Mouse (Mus musculus) stomach, embryonic 15.5 days (tissue): ENCODE measurements around the gene Cntnap2. TPM values are rescaled to one million over a fixed set of nuclear protein-coding genes. Genes with fewer than 3 reads are reported as not detected.

ENCODE experiments used
- ATAC-seq: fragments of 200-750 bp; cut with Nextera tagmentation; 2 replicates; pipeline ENCODE4 v1.8.0; 2017; ENCODE audit warnings: low read depth, moderate number of reproducible peaks, moderate TSS enrichment; ENCODE audit not compliant: insufficient read depth, low FRiP score
- H3K27ac ChIP-seq: fragments of 300-500 bp; sonication (generic); 2 replicates; pipeline ENCODE4 v1.5.1; 2015; ENCODE audit warnings: mild to moderate bottlenecking, inconsistent platforms
- H3K27me3 ChIP-seq: fragments of 300-500 bp; sonication (generic); replicated peaks from 2 replicates; pipeline ENCODE4 v1.6.1; 2015; ENCODE audit warnings: inconsistent platforms
- H3K36me3 ChIP-seq: fragments of 300-500 bp; sonication (generic); 2 replicates; pipeline ENCODE4 v1.6.1; 2015; ENCODE audit warnings: inconsistent platforms
- H3K4me1 ChIP-seq: fragments of 300-500 bp; sonication (generic); 2 replicates; pipeline ENCODE4 v1.6.1; 2015; ENCODE audit warnings: inconsistent platforms
- H3K4me2 ChIP-seq: fragments of 300-500 bp; sonication (generic); 2 replicates; pipeline ENCODE4 v1.6.1; 2015; ENCODE audit warnings: mild to moderate bottlenecking, inconsistent platforms
- H3K4me3 ChIP-seq: fragments of 300-500 bp; sonication (generic); replicated peaks from 2 replicates; pipeline ENCODE4 v1.5.1; 2015; ENCODE audit warnings: inconsistent platforms
- H3K9ac ChIP-seq: fragments of 300-500 bp; sonication (generic); 2 replicates; pipeline ENCODE4 v1.6.1; 2015; ENCODE audit warnings: inconsistent platforms
- H3K9me3 ChIP-seq: fragments of 300-500 bp; sonication (generic); 2 replicates; pipeline ENCODE4 v1.6.1; 2016; ENCODE audit warnings: inconsistent platforms
- WGBS: fragments of 180-500 bp; shearing (Covaris S2); methylation state at CpG from one replicate; pipeline ENCODE4 v1.1.7; 2015; 5-methylcytosine and 5-hydroxymethylcytosine counted together
- polyA plus RNA-seq: library from polyadenylated mRNA; unstranded; fragments of >200 nt; fragmentation: Nextera tagmentation; extraction: Ambion mirVana; gene quantifications from 2 replicates; pipeline ENCODE4 v1.2.1, GENCODE M21; 2015

Cntnap2 gene
- polyA plus RNA-seq, 1 experiment from 2014 or later = 1.7 TPM

DNA sequence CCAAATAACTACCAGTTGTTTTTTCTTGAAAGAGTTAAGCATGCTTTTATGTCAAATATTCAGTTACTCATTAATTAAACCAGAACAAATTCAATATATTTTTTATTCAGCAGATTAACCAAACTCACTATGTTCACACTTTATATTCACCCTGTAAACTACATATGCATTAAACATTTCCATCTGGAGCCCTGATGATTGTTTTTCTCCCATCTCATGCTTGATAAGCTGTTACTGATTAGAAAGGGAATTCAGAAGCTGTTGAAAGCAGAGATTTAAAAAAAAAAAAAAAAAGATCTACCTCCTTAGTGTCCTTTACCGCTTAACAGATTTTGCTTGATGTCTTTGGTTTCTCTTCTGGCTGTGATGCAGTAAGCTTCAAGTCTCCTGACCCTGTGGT lies 905.3 kb downstream of the Cntnap2 start:
- Histone ChIP-seq H3K27me3 (no peaks in the 10 kb centered on the region), H3K4me3 (no peak overlapping the region), H3K27ac (no peak overlapping the region), H3K4me2 (no peak overlapping the region), H3K9me3 (no peaks in the 10 kb centered on the region), H3K4me1 (no peaks in the 10 kb centered on the region), H3K36me3 (no peaks in the 10 kb centered on the region), H3K9ac (no peak overlapping the region)
- no peak for ATAC-seq
- WGBS = 81% methylated on average over 1 of the region's 1 CpGs

DNA sequence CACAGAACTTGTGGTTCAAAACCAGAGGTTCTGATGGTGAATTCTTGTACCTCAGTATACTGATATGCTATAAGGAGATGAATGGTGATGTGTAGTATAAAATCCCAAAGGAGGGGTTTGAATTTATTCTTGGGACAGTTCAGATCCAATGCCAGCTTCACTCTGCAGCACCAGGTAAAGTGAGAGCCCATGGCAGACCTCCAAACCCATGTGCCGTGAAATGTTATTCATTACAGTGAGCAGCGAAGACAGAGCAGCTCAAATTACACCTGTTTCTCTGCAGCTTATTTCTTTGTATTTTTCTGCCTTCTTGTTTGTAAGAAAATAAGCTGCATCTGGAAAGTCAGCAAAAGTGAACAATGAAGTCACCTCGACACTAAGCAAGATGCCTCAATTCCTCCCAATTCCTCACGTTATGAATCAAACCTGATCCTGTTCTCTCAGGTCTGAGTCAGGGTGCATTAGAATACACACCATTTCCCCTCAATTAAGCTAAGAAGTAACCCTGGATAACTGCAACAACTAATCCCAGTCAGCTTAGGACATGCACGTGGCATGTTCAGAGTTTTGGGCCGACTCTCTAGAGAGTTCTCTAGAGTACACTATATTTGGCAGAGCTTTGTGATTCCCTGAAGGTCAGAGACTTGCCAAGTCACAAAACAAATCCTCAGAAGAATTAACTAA lies 915.5 kb downstream of the Cntnap2 start:
- H3K4me1 ChIP-seq = no peaks in the 10 kb centered on the region
- no peak for ATAC-seq
- no peaks in the 10 kb centered on the region for H3K27me3 ChIP-seq
- no peak overlapping the region for H3K27ac ChIP-seq
- no peaks in the 10 kb centered on the region for H3K9me3 ChIP-seq
- H3K4me3 ChIP-seq = no peak overlapping the region
- no peak overlapping the region for H3K4me2 ChIP-seq
- 60% methylated on average over 6 of the region's 6 CpGs for WGBS
- H3K9ac ChIP-seq = no peak overlapping the region
- H3K36me3 ChIP-seq = no peaks in the 10 kb centered on the region

DNA sequence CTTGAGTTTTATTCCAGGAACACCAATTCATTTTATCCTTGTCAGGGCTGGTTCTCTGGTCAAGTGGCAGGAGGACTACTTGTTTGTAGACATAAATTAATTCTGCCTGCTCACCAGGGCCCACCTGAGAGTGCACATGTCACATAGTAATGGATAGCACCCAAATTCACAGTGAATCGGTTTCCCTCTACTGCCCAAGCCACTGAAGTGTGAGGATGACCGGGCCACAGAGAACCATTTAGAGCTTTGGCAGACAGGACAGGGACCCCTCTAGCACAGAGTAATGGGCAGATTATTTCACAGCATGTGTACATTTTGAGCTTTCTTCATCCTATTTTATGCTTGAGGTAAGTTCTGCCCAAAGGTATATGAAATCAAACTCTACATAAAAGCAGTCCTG lies 920.0 kb downstream of the Cntnap2 start:
- WGBS = 86% methylated on average over 2 of the region's 2 CpGs

DNA sequence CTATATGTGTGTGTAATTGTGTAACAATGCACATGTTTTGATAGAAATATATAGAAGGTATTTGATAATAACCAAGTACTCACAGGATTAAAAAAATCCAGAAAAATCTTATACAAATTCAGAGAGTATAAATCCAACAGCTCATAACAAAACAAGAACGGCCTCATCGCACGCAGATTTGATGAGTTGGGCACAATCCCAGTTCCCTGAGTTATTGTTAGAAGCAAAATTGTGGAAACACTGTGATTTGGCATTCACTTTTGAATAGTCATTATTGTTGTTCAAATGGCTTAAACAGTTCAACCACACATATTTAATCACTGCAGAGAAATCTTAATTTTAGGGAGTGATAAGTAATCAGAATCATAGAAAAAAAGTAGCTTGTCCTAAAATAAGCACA lies 928.9 kb downstream of the Cntnap2 start:
- no peaks in the 10 kb centered on the region for H3K9me3 ChIP-seq
- no peaks in the 10 kb centered on the region for H3K4me1 ChIP-seq
- no peaks in the 10 kb centered on the region for H3K27me3 ChIP-seq
- no peak overlapping the region for H3K27ac ChIP-seq
- ATAC-seq = no peak
- 89% methylated on average over 3 of the region's 3 CpGs for WGBS
- H3K4me2 ChIP-seq = no peak overlapping the region
- no peak overlapping the region for H3K4me3 ChIP-seq
- H3K9ac ChIP-seq = no peak overlapping the region
- H3K36me3 ChIP-seq = no peaks in the 10 kb centered on the region

More for the DNA sequence above, 920.0 kb downstream of the Cntnap2 start:
- H3K4me3 ChIP-seq = no peak overlapping the region
- no peaks in the 10 kb centered on the region for H3K27me3 ChIP-seq
- no peaks in the 10 kb centered on the region for H3K9me3 ChIP-seq
- ATAC-seq = no peak
- no peaks in the 10 kb centered on the region for H3K36me3 ChIP-seq
- H3K9ac ChIP-seq = no peak overlapping the region
- H3K4me1 ChIP-seq = no peaks in the 10 kb centered on the region
- H3K27ac ChIP-seq = no peak overlapping the region
- no peak overlapping the region for H3K4me2 ChIP-seq

DNA sequence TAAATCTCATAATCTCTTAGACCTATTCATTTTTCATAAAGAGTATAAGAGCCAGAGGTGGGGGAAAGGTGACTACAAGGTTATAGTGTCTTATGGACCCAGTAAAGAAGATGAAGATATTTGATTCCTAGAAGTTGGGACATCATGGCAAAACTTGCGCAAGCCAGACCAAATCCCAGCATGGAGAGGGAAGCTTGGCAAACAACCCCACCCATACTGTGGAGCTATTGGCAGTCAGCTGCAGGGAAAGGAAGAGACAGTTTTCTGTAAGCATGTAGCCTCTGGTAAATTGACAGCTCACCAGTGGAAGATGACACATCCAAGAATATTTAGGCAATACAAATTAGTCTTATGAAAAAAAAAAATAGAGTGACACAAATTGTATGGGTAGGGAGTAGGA lies 931.9 kb downstream of the Cntnap2 start:
- Histone ChIP-seq H3K9ac (no peak overlapping the region), H3K36me3 (no peaks in the 10 kb centered on the region), H3K27ac (no peak overlapping the region), H3K4me1 (no peaks in the 10 kb centered on the region), H3K4me3 (no peak overlapping the region), H3K9me3 (no peaks in the 10 kb centered on the region), H3K4me2 (no peak overlapping the region), H3K27me3 (no peaks in the 10 kb centered on the region)
- 89% methylated on average over 1 of the region's 1 CpGs for WGBS
- no peak for ATAC-seq

DNA sequence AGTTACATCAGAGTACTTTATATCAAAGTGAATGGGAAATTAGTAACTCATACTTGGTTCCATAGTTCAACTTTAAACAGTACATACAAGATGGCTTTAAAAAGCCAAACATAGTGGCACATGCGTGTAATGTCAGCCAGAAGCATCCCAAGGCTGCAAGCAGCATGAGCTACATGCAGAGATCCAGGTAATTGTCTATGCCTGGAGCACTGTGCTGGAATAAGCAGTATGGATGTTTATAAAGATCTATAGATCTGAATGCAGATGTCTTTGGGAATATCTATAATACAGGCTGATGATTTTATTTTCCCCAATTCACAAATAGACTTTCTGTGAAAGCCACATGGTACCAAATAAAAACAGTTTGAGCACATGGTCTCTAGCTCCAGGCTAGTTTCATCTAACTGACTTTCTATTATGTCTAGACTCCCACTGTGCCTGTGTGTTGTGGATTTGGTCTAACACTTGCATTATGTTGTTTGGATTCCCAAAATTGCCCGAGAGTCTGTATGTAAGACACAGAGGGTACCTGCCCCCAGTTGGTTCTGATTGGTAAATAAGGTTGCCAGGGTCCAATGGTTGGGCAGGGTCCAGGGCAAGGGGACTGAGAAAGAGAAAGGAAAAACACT lies 963.5 kb downstream of the Cntnap2 start:
- Histone ChIP-seq H3K9ac (no peak overlapping the region), H3K36me3 (no peaks in the 10 kb centered on the region), H3K27ac (no peak overlapping the region), H3K9me3 (no peaks in the 10 kb centered on the region), H3K4me3 (no peak overlapping the region), H3K4me1 (no peaks in the 10 kb centered on the region), H3K27me3 (no peaks in the 10 kb centered on the region), H3K4me2 (no peak overlapping the region)
- WGBS = 85% methylated on average over 2 of the region's 2 CpGs
- no peak for ATAC-seq

DNA sequence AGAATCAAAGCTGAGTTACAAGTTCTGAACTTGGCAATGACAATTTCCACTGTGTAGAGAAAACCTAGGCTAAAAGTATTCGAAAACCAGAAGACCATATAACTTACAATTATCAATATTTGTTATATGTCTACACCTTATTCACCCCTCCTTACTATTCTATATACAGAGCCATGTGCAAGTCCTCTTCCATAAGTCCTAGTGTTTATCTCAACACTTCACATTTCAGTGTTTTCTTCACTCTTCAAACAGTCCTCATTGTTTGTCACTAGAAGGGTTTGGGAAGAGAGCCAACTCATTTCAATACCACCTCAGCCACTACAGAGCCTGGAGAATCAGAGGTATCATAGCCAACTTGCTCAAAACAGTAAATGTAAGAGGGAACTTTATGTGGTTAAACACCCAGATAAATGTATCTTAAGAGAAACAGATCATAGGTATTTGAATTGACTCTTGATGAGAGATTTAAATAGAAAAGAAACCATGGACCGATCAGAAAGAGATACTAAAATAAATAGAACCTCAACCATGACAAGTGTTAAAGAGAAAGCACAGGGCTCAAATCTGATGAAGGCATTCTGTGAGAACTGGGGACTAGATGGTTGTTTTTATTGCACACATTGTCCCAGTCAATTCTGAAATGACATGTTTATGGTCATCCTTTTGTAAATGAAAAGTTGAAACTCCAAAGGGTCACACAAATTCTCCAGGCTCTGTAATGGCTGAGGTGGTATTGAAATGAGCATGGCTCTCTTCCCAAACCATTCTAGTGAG lies 972.9 kb downstream of the Cntnap2 start:
- WGBS = 66% methylated on average over 2 of the region's 2 CpGs
- no peaks in the 10 kb centered on the region for H3K4me1 ChIP-seq
- H3K9ac ChIP-seq = no peak overlapping the region
- no peak for ATAC-seq
- H3K36me3 ChIP-seq = no peaks in the 10 kb centered on the region
- H3K27ac ChIP-seq = no peak overlapping the region
- no peaks in the 10 kb centered on the region for H3K9me3 ChIP-seq
- no peak overlapping the region for H3K4me2 ChIP-seq
- H3K4me3 ChIP-seq = no peak overlapping the region
- no peaks in the 10 kb centered on the region for H3K27me3 ChIP-seq

DNA sequence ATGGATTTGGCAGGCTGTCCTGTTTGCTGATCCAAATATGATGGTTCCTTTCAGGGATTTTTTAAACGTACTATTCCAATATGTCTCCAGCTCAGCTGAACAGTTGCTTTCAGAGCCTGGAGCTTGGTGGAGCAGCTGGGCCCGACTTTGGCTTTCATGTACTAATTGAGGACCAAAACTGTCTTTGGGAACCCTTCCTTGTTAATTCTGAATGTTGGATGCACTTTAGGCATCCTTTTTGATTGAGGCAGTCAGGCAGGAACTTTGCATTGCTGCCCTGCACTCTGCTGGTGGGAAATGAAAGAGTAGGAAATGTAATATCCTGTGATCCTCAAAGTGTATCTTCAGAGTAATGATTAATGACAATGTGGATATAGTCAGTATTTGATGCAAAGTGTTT lies 974.0 kb downstream of the Cntnap2 start:
- Histone ChIP-seq H3K4me2 (no peak overlapping the region), H3K27me3 (no peaks in the 10 kb centered on the region), H3K4me1 (no peaks in the 10 kb centered on the region), H3K9ac (no peak overlapping the region), H3K9me3 (no peaks in the 10 kb centered on the region), H3K27ac (no peak overlapping the region), H3K36me3 (no peaks in the 10 kb centered on the region), H3K4me3 (no peak overlapping the region)
- WGBS = 60% methylated on average over 2 of the region's 2 CpGs
- ATAC-seq = no peak

DNA sequence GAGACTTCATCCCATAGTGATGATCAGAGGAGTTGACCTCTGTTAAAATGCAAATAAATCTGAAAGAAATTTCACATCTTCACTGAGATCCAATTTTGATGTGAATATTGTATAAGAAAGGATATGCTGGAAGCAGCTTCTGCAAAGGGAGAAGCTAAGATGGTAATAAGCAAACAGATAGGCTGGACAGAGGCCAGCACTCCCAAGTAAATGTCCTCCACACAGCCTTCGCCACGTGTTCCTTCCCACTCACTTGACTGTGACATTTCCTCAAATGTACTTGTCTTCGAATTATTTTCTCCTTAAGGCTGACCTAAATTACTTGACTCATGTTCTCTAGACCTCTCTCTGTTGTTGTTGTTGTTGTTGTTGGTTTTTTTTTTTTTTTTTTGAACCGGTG lies 981.5 kb downstream of the Cntnap2 start:
- Histone ChIP-seq H3K27me3 (no peaks in the 10 kb centered on the region), H3K9ac (no peak overlapping the region), H3K27ac (no peak overlapping the region), H3K4me1 (no peaks in the 10 kb centered on the region), H3K9me3 (no peaks in the 10 kb centered on the region), H3K36me3 (no peaks in the 10 kb centered on the region), H3K4me3 (no peak overlapping the region), H3K4me2 (no peak overlapping the region)
- no peak for ATAC-seq
- WGBS = 82% methylated on average over 4 of the region's 4 CpGs

DNA sequence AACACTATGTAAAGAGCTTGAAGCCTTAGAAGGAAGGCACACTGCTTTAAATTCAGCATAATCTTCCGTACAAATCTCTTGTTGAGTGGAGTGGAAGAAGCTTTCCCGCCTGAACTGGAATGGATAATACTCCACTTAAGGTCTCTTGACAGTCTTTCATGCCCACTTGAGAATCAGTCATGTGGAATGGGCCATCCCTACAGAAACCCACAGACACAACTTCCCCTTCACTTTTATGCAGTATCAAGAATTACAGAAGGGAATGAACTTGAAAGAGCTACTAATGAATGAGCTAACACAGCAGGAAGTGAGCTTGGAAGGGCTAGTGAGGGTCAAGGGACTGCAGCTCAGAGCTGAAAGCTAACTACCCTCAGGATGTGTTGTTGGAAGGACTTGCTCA lies 1021.1 kb downstream of the Cntnap2 start:
- H3K27me3 ChIP-seq = no peaks in the 10 kb centered on the region
- H3K4me3 ChIP-seq = no peak overlapping the region
- ATAC-seq = no peak
- H3K9ac ChIP-seq = no peak overlapping the region
- H3K9me3 ChIP-seq = no peaks in the 10 kb centered on the region
- WGBS = 85% methylated on average over 2 of the region's 2 CpGs
- no peaks in the 10 kb centered on the region for H3K36me3 ChIP-seq
- H3K4me2 ChIP-seq = no peak overlapping the region
- H3K4me1 ChIP-seq = no peaks in the 10 kb centered on the region
- no peak overlapping the region for H3K27ac ChIP-seq

DNA sequence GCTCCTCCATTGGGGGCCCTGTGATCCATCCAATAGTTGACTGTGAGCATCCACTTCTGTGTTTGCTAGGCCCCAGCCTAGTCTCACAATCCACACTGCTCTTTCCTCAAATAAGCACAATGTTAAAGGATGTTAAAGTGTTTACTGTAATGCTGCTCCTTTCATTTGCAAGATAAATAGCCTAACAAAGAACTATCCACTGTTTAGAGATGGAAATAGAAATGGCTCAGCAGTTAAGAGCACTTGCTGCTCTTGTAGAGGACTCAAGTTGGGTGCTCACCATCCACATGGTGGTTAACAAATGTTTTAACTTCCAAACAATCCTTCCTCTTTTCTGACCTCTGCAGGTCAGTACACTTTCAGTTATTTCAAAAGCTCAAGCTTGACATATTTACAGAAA lies 1022.3 kb downstream of the Cntnap2 start:
- no peak overlapping the region for H3K4me2 ChIP-seq
- no peak overlapping the region for H3K9ac ChIP-seq
- H3K4me1 ChIP-seq = no peaks in the 10 kb centered on the region
- no peak overlapping the region for H3K27ac ChIP-seq
- H3K36me3 ChIP-seq = no peaks in the 10 kb centered on the region
- no peak overlapping the region for H3K4me3 ChIP-seq
- no peak for ATAC-seq
- H3K9me3 ChIP-seq = no peaks in the 10 kb centered on the region
- no peaks in the 10 kb centered on the region for H3K27me3 ChIP-seq

DNA sequence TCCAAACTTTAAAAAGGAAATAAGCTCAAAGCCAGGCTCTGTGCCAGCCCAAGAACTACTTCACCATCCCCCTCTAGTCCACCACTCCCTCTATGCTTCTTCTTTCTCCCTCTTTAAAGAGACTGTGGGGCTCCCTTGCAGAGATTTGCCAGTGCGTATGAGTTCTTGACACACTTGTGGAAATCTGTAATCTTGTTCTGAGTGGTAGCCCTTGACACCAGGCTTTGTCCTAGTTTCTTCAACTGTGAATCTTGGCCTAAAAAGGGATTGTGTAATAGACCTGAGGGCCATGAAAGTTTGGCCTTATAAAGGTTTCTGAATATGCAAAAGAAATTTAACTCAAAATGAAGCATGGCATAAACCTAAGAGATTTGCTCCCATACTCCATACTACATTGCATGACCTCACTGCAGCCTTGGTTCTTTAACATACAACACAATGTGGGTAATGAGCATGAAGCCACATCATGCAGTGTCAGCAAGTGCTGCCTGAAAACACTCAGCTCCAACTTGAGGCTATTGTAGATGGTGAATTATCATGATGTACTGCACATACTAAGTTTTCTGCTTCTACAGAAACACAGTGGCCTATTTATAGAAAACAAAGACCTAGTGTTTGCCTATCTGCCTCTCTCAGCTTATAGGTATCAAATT lies 1084.2 kb downstream of the Cntnap2 start:
- H3K4me1 ChIP-seq = no peaks in the 10 kb centered on the region
- H3K9me3 ChIP-seq = no peaks in the 10 kb centered on the region
- H3K4me2 ChIP-seq = no peak overlapping the region
- H3K9ac ChIP-seq = no peak overlapping the region
- H3K36me3 ChIP-seq = no peaks in the 10 kb centered on the region
- H3K4me3 ChIP-seq = no peak overlapping the region
- ATAC-seq = no peak
- WGBS = 88% methylated on average over 1 of the region's 1 CpGs
- H3K27me3 ChIP-seq = no peaks in the 10 kb centered on the region
- H3K27ac ChIP-seq = no peak overlapping the region
